Mouse (Mus musculus) limb, embryonic 14.5 days (tissue): Measurements from ENCODE around the gene Cngb1. TPM values are rescaled to one million over a fixed set of nuclear protein-coding genes. Genes with fewer than 3 reads are reported as not detected.

ENCODE experiments used
- ATAC-seq: fragments of 200-750 bp; cut with Nextera tagmentation; 2 replicates; pipeline ENCODE4 v1.8.0; 2017; ENCODE audit warnings: low read depth, moderate number of reproducible peaks, moderate TSS enrichment; ENCODE audit not compliant: low FRiP score
- DNase-seq: peaks from one replicate; pipeline ENCODE4 v3.0.0-alpha.2; 2015; ENCODE audit warnings: low spot score
- H3K27ac ChIP-seq: fragments of 300-500 bp; sonication (generic); replicated peaks from 2 replicates; pipeline ENCODE4 v1.5.1; 2014; ENCODE audit warnings: low read depth, mild to moderate bottlenecking, low read length, moderate library complexity, mixed read lengths
- H3K27me3 ChIP-seq: fragments of 300-500 bp; sonication (generic); 2 replicates; pipeline ENCODE4 v1.6.1; 2014; ENCODE audit warnings: low read length, mixed read lengths; ENCODE audit not compliant: control insufficient read depth, insufficient read depth
- H3K36me3 ChIP-seq: fragments of 300-500 bp; sonication (generic); 2 replicates; pipeline ENCODE4 v1.6.1; 2014; ENCODE audit warnings: mild to moderate bottlenecking, low read length, moderate library complexity, mixed read lengths; ENCODE audit not compliant: control insufficient read depth, insufficient read depth
- H3K4me1 ChIP-seq: fragments of 300-500 bp; sonication (generic); 2 replicates; pipeline ENCODE4 v1.6.1; 2014; ENCODE audit warnings: antibody characterized with exemption, low read length, mixed read lengths; ENCODE audit not compliant: control insufficient read depth, insufficient read depth
- H3K4me2 ChIP-seq: fragments of 300-500 bp; sonication (generic); replicated peaks from 2 replicates; pipeline ENCODE4 v1.6.1; 2014; ENCODE audit warnings: low read depth, mild to moderate bottlenecking, low read length, moderate library complexity; ENCODE audit not compliant: severe bottlenecking
- H3K4me3 ChIP-seq: fragments of 300-500 bp; sonication (generic); replicated peaks from 2 replicates; pipeline ENCODE4 v1.5.1; 2014; ENCODE audit warnings: low read length
- H3K9ac ChIP-seq: fragments of 300-500 bp; sonication (generic); 2 replicates; pipeline ENCODE4 v1.6.1; 2014; ENCODE audit warnings: mild to moderate bottlenecking, low read depth, low read length, moderate library complexity; ENCODE audit not compliant: severe bottlenecking
- H3K9me3 ChIP-seq: fragments of 300-500 bp; sonication (generic); 2 replicates; pipeline ENCODE4 v1.6.1; 2016; ENCODE audit warnings: low read length; ENCODE audit not compliant: control insufficient read depth
- POLR2A ChIP-seq: fragments of 200-500 bp; IDR thresholded peaks from 2 replicates; pipeline ENCODE4 v1.8.0; 2012; ENCODE audit warnings: inconsistent platforms, mild to moderate bottlenecking, moderate library complexity, borderline replicate concordance; ENCODE audit not compliant: insufficient read depth, insufficient read length; ENCODE audit errors: extremely low read depth
- WGBS: fragments of 180-500 bp; shearing (Covaris S2); extraction: QIAGEN DNeasy Blood & Tissue Kit; methylation state at CpG from one replicate; pipeline ENCODE4 v1.1.7; 2014; 5-methylcytosine and 5-hydroxymethylcytosine counted together
- polyA plus RNA-seq, 2 experiments: library from polyadenylated mRNA; depleted of rRNA in 1 of 2; stranded (reverse) in 1 of 2; unstranded in 1 of 2; fragments of >200 nt; fragmentation: Nextera tagmentation in 1 of 2; extraction: Ambion mirVana in 1 of 2; gene quantifications; 2 replicates each; pipeline versions ENCODE4 v1.2.1 to v1.2.3; 2012 to 2014

Cngb1 gene
- polyA plus RNA-seq, 2 experiments, result 0.52 to 0.67 TPM

- H3K9me3 ChIP-seq, result no peaks in the 10 kb centered on the region
- DNase-seq (no peak), ATAC-seq (no peak)
- H3K27ac ChIP-seq, result no peak overlapping the region
- H3K4me3 ChIP-seq, result no peak overlapping the region
- no peaks in the 10 kb centered on the region for H3K27me3 ChIP-seq
- no peaks in the 10 kb centered on the region for H3K4me1 ChIP-seq
- TF ChIP-seq POLR2A, result no peak
- no peak overlapping the region for H3K9ac ChIP-seq
- 51% methylated on average over 6 of the region's 6 CpGs for WGBS
- no peak overlapping the region for H3K4me2 ChIP-seq
- H3K36me3 ChIP-seq, result no peaks in the 10 kb centered on the region
These were observed 17.2 kb downstream of the Cngb1 start for GRCm38 (mm10) chr8:95289066-95289650.

GRCm38 (mm10) chr8:95281493-95281892 is 24.9 kb downstream of the Cngb1 start:
- no peak for ATAC-seq
- Histone ChIP-seq H3K27me3 (no peaks in the 10 kb centered on the region), H3K4me1 (no peaks in the 10 kb centered on the region), H3K36me3 (no peaks in the 10 kb centered on the region), H3K4me2 (no peak overlapping the region), H3K9ac (no peak overlapping the region), H3K9me3 (no peaks in the 10 kb centered on the region), H3K27ac (no peak overlapping the region), H3K4me3 (no peak overlapping the region)
- DNase-seq, result no peak
- no peak for TF ChIP-seq POLR2A
- WGBS, result 63% methylated on average over 5 of the region's 5 CpGs

- Histone ChIP-seq H3K4me2 (no peak overlapping the region), H3K36me3 (no peaks in the 10 kb centered on the region), H3K4me3 (no peak overlapping the region), H3K27ac (no peak overlapping the region), H3K9me3 (no peaks in the 10 kb centered on the region), H3K9ac (no peak overlapping the region), H3K4me1 (no peaks in the 10 kb centered on the region), H3K27me3 (no peaks in the 10 kb centered on the region)
- 27% methylated on average over 2 of the region's 2 CpGs for WGBS
- ATAC-seq (no peak), DNase-seq (no peak)
- no peak for TF ChIP-seq POLR2A
These were observed 33.5 kb downstream of the Cngb1 start for GRCm38 (mm10) chr8:95272871-95273270.

- Histone ChIP-seq H3K4me1 (no peaks in the 10 kb centered on the region), H3K27me3 (no peaks in the 10 kb centered on the region), H3K27ac (no peak overlapping the region), H3K4me2 (no peak overlapping the region), H3K36me3 (no peaks in the 10 kb centered on the region), H3K9ac (no peak overlapping the region), H3K9me3 (no peaks in the 10 kb centered on the region), H3K4me3 (no peak overlapping the region)
- WGBS, result 39% methylated on average over 4 of the region's 4 CpGs
- ATAC-seq, result no peak
- no peak for TF ChIP-seq POLR2A
- no peak for DNase-seq
These were observed 34.5 kb downstream of the Cngb1 start for GRCm38 (mm10) chr8:95271841-95272240.

- Histone ChIP-seq H3K4me2 (no peak overlapping the region), H3K4me1 (no peaks in the 10 kb centered on the region), H3K36me3 (no peaks in the 10 kb centered on the region), H3K4me3 (no peak overlapping the region), H3K9ac (no peak overlapping the region), H3K27me3 (no peaks in the 10 kb centered on the region), H3K27ac (no peak overlapping the region), H3K9me3 (no peaks in the 10 kb centered on the region)
- TF ChIP-seq POLR2A, result no peak
- no peak for ATAC-seq
- DNase-seq, result no peak
- WGBS, result 86% methylated on average over 12 of the region's 12 CpGs
These were observed 35.9 kb downstream of the Cngb1 start for GRCm38 (mm10) chr8:95270501-95270900.

GRCm38 (mm10) chr8:95262181-95262580 is 44.2 kb downstream of the Cngb1 start:
- Histone ChIP-seq H3K9me3 (no peaks in the 10 kb centered on the region), H3K27me3 (no peaks in the 10 kb centered on the region), H3K4me1 (no peaks in the 10 kb centered on the region), H3K4me2 (no peak overlapping the region), H3K4me3 (no peak overlapping the region), H3K27ac (no peak overlapping the region), H3K9ac (no peak overlapping the region), H3K36me3 (no peaks in the 10 kb centered on the region)
- ATAC-seq (no peak), DNase-seq (no peak)
- 84% methylated on average over 2 of the region's 2 CpGs for WGBS
- TF ChIP-seq POLR2A, result no peak
